ENCODE assay signal across 18 mouse cellular contexts in the genomic region with DNA sequence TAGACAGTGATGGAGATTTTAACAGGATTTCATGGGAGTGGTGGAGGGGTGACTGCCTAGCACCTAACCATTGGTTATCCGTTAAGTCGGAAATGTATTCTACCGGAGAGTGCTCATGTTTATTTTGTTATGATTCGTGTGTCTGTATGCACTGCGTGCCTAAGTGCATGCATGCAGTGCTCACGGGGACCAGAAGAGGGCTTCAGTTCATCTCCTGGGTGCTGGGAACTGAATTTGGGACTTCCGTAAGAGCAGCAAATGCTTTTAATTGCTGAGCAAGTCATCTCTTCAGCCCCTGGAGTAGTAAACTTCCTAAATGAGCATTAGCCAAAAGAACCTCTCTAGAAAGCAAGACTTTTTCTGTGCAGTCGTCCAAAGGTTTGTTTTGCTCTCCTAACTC.
DNase-seq lines count a peak whose midpoint lies in the region; ATAC-seq and TF ChIP-seq lines count a peak whose summit lies in the region.
"Had no signal": no experiment of that assay in that cellular context is flagged by ENCODE, and none has a peak within 500 bp of the region (broad histone marks: within the 10 kb centered on the region; RNA-seq: fewer than 3 reads in every experiment).

No protein-coding gene starts in this region.

- TF ChIP-seq EP300 in liver, embryonic 14.5 days (IDR thresholded peaks at IDR 0.05; ENCODE audit: low read depth) = no peak

- H3K4me2 ChIP-seq in liver, embryonic 14.5 days (ENCODE audit: low read depth) = no peak overlapping the region
- no peak overlapping the region for H3K4me2 ChIP-seq in liver, embryonic 12.5 days
- H3K4me2 ChIP-seq in hindbrain, embryonic 16.5 days (ENCODE audit: low read length) = no peak overlapping the region
- H3K4me2 ChIP-seq: midbrain, embryonic 11.5 days; neural tube, embryonic 12.5 days had no signal

- ATAC-seq in liver, embryonic 14.5 days (ENCODE audit: insufficient read depth) = no peak
- no peak for ATAC-seq in liver, embryonic 12.5 days
- no peak for ATAC-seq in hindbrain, embryonic 16.5 days
- no peak for ATAC-seq in megakaryocyte-erythroid progenitor cell, adult 5-6 weeks (replicated peaks; ENCODE audit: low FRiP score, low TSS enrichment, poor library complexity, severe bottlenecking)

- in situ Hi-C loops in ES-E14 (cut with MboI; ENCODE audit: low sequenced_read_pairs in 2 of 2, unreplicated experiment in 2 of 2) = loop anchor here in 1 of 2 experiments (10.0 kb wide), 1 partner anchor 102 kb away; no protein-coding TSS in a partner anchor

- no peaks in the 10 kb centered on the region for H3K36me3 ChIP-seq in liver, embryonic 14.5 days (replicated peaks; ENCODE audit: control insufficient read depth, insufficient read depth, low read depth)
- H3K36me3 ChIP-seq in liver, embryonic 12.5 days = no peaks in the 10 kb centered on the region
- H3K36me3 ChIP-seq in ES-E14 (ENCODE audit: control insufficient read depth, insufficient read depth, low read length, poor library complexity, severe bottlenecking) = no peaks in the 10 kb centered on the region
- no peaks in the 10 kb centered on the region for H3K36me3 ChIP-seq in hindbrain, embryonic 16.5 days (ENCODE audit: control insufficient read depth, insufficient read depth, low read length)
- H3K36me3 ChIP-seq: embryonic facial prominence, embryonic 10.5 days; neural tube, embryonic 12.5 days had no signal

- no peak for DNase-seq in gastrocnemius, adult 2 months
- no peak for DNase-seq in gastrocnemius, postnatal 10 days
- no peak for DNase-seq in liver, embryonic 14.5 days (ENCODE audit: low read depth in 3 of 3, low spot score in 3 of 3)
- peak; percentile 30 for DNase-seq in A20 (ENCODE audit: low read depth, low spot score)
- no peak for DNase-seq in ES-E14 (ENCODE audit: low read depth, low spot score)
- DNase-seq: adrenal gland, adult 2 months; cerebellum, adult 2 months; gastrocnemius, postnatal 25 days; kidney, adult 9 months; kidney, postnatal 25 days; lung, postnatal 36 days; right cerebral cortex, adult 18-20 months had no signal

- WGBS in liver, embryonic 14.5 days (ENCODE audit: insufficient replicate concordance) = 76% methylated on average over 8 of the region's 8 CpGs
- WGBS in liver, embryonic 12.5 days (ENCODE audit: insufficient replicate concordance) = 74% methylated on average over 8 of the region's 8 CpGs
- 89% methylated on average over 8 of the region's 8 CpGs for WGBS in hindbrain, embryonic 16.5 days

- TF ChIP-seq CTCF in gastrocnemius, adult 2 months (IDR thresholded peaks at IDR 0.05) = peak; percentile 34
- TF ChIP-seq CTCF in liver, embryonic 14.5 days (IDR thresholded peaks at IDR 0.05; ENCODE audit: low read depth) = peak; percentile 22

- H3K9ac ChIP-seq in liver, embryonic 14.5 days (replicated peaks) = no peak overlapping the region
- H3K9ac ChIP-seq in liver, embryonic 12.5 days = no peak overlapping the region
- H3K9ac ChIP-seq in ES-E14 (ENCODE audit: insufficient read depth, low read depth, low read length, poor library complexity, severe bottlenecking) = no peak overlapping the region
- H3K9ac ChIP-seq in hindbrain, embryonic 16.5 days (ENCODE audit: low read depth, low read length) = no peak overlapping the region
- H3K9ac ChIP-seq: neural tube, embryonic 12.5 days had no signal

- no peaks in the 10 kb centered on the region for H3K4me1 ChIP-seq in liver, embryonic 14.5 days (replicated peaks; ENCODE audit: control insufficient read depth in 2 of 2, insufficient read depth in 2 of 2, low read length in 1 of 2)
- H3K4me1 ChIP-seq in liver, embryonic 12.5 days = no peaks in the 10 kb centered on the region
- H3K4me1 ChIP-seq in ES-E14 (ENCODE audit: control insufficient read depth in 2 of 2, insufficient read depth in 2 of 2, low read length in 2 of 2, poor library complexity in 1 of 2) = 0 out of 4 replicates have a peak, but pooled peaks cover 0 to 6% of the 10 kb centered on the region in 2 experiments
- H3K4me1 ChIP-seq in hindbrain, embryonic 16.5 days (ENCODE audit: control insufficient read depth, insufficient read depth, low read depth, low read length) = no peaks in the 10 kb centered on the region
- H3K4me1 ChIP-seq: embryonic facial prominence, embryonic 10.5 days; neural tube, embryonic 12.5 days had no signal

- intact Hi-C loops in gastrocnemius, adult 2 months (cut with DNase I) = no loop called here

- no peaks in the 10 kb centered on the region for H3K9me3 ChIP-seq in liver, embryonic 14.5 days (ENCODE audit: control insufficient read depth, low read length)
- H3K9me3 ChIP-seq in liver, embryonic 12.5 days (replicated peaks) = no peaks in the 10 kb centered on the region
- no peaks in the 10 kb centered on the region for H3K9me3 ChIP-seq in ES-E14 (ENCODE audit: control insufficient read depth, insufficient read depth, low read depth, low read length)
- no peaks in the 10 kb centered on the region for H3K9me3 ChIP-seq in hindbrain, embryonic 16.5 days (ENCODE audit: control insufficient read depth, low read length)
- H3K9me3 ChIP-seq: neural tube, embryonic 12.5 days had no signal

- no peak overlapping the region for H3K4me3 ChIP-seq in gastrocnemius, adult 2 months
- no peak overlapping the region for H3K4me3 ChIP-seq in liver, embryonic 14.5 days (ENCODE audit: insufficient read depth in 1 of 2, low read depth in 2 of 2, low read length in 2 of 2)
- no peak overlapping the region for H3K4me3 ChIP-seq in liver, embryonic 12.5 days
- no peak overlapping the region for H3K4me3 ChIP-seq in ES-E14 (ENCODE audit: insufficient read depth in 1 of 2, low read depth in 1 of 2, low read length in 2 of 2, poor library complexity in 1 of 2, severe bottlenecking in 1 of 2)
- no peak overlapping the region for H3K4me3 ChIP-seq in hindbrain, embryonic 16.5 days (ENCODE audit: low read length)
- H3K4me3 ChIP-seq: embryonic facial prominence, embryonic 10.5 days; neural tube, embryonic 12.5 days had no signal

- H3K27ac ChIP-seq in gastrocnemius, adult 2 months = no peak overlapping the region
- no peak overlapping the region for H3K27ac ChIP-seq in liver, embryonic 14.5 days
- no peak overlapping the region for H3K27ac ChIP-seq in liver, embryonic 12.5 days
- no peak overlapping the region for H3K27ac ChIP-seq in ES-E14 (ENCODE audit: insufficient read depth, low read depth, low read length, poor library complexity, severe bottlenecking)
- H3K27ac ChIP-seq in hindbrain, embryonic 16.5 days (ENCODE audit: low read depth, low read length) = no peak overlapping the region
- H3K27ac ChIP-seq: embryonic facial prominence, embryonic 10.5 days; neural tube, embryonic 12.5 days had no signal

- H3K27me3 ChIP-seq in liver, embryonic 14.5 days (ENCODE audit: control insufficient read depth, insufficient read depth, low read length) = no peaks in the 10 kb centered on the region
- no peaks in the 10 kb centered on the region for H3K27me3 ChIP-seq in liver, embryonic 12.5 days (replicated peaks)
- H3K27me3 ChIP-seq in hindbrain, embryonic 16.5 days (replicated peaks; ENCODE audit: control insufficient read depth, insufficient read depth, low read length) = no peaks in the 10 kb centered on the region
- H3K27me3 ChIP-seq: neural tube, embryonic 12.5 days had no signal

TF ChIP-seq in ES-E14, 5 proteins besides CTCF, POLR2A, EP300 and RAD21:
- TF ChIP-seq ZNF384 (IDR thresholded peaks at IDR 0.05; ENCODE audit: low read depth, low read length) = no peak
- TF ChIP-seq ZC3H11A (IDR thresholded peaks at IDR 0.05; ENCODE audit: borderline replicate concordance, low read depth, low read length) = peak; percentile 53; the same call in 1 of the 2 replicates
- no peak for TF ChIP-seq CHD2 (IDR thresholded peaks at IDR 0.05; ENCODE audit: low read depth, low read length)
- TF ChIP-seq MAFK (IDR thresholded peaks at IDR 0.05; ENCODE audit: insufficient read depth, low read depth, low read length) = no peak
